Mouse (Mus musculus) liver, embryonic 14.5 days (tissue): ENCODE data around the gene Aurkb.

Experiments
- CTCF ChIP-seq: IDR thresholded peaks from 2 replicates; pipeline ENCODE4 v1.5.1; 2016; ENCODE audit warnings: antibody characterized with exemption, low read depth, control low read depth
- EP300 ChIP-seq: IDR thresholded peaks from 2 replicates; pipeline ENCODE4 v1.6.1; 2016; ENCODE audit warnings: antibody characterized with exemption, low read depth

DNA sequence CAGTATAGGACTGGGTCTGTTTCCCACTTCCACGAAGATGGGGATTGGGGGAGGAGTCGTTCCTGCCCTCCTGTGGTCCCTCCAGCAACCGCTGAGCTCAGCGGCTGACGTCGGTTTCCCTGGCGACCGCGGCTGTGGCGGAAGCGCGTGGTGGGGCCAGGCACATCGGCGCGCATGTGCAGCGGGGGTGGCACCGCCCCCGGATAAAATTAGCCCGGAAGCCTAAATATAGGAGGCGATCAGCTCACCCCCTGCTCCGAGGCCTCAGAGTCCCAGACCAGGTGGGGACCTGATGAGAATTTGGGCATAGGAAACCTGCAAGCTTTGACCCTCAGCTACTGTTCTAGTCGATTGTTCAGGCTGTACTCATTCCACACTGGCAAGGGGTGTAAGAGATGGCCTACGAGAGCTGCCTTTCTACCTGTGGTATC lies 54.5 kb downstream of the Aurkb start:
- peak; percentile 28; the same call in 1 of the 2 replicates for TF ChIP-seq CTCF
- no peak for TF ChIP-seq EP300
